8 mouse cellular contexts compared by ENCODE assay signal in genomic region chr16:38346529-38347325, GRCm38 (mm10). TPM values are rescaled to one million over a fixed set of nuclear protein-coding genes. Genes with fewer than 3 reads are reported as not detected.
A peak's percentile ranks its signal among the peaks of the same experiment; 100 is the strongest.
DNase-seq lines count a peak whose midpoint lies in the region; ATAC-seq lines count a peak whose summit lies in the region.

Gene Cox17, plus strand, starts transcription at chr16:38346991.
Gene Gm21987, plus strand, starts transcription at chr16:38347040.

- peak; percentile 72 for DNase-seq in WW6 (ENCODE audit: low read depth, low spot score)
- peak; percentile 54 to 84 for DNase-seq in cerebellum, postnatal 4 days (ENCODE audit: low spot score in 2 of 2)
- DNase-seq in gastrocnemius, adult 18-20 months (ENCODE audit: low spot score) = peak; percentile 96
- peak; percentile 89 to 94 for DNase-seq in left cerebral cortex, adult 18-20 months (ENCODE audit: low spot score in 2 of 2)
- DNase-seq in right cerebral cortex, adult 18-20 months = peak; percentile 96
- peak; percentile 61 for DNase-seq in urinary bladder, postnatal 10 days (ENCODE audit: low spot score)

- peak within 1 kb of the TSS; percentile 95 for H3K4me3 ChIP-seq in hindbrain, embryonic 16.5 days (ENCODE audit: low read length)
- H3K4me3 ChIP-seq in macrophage (ENCODE audit: inconsistent target) = peak within 1 kb of the TSS; percentile 92

- 2% methylated on average over 35 of the region's 35 CpGs for WGBS in hindbrain, embryonic 16.5 days
- WGBS in macrophage (ENCODE audit: missing documents) = 2% methylated on average over 33 of the region's 35 CpGs

- H3K9ac ChIP-seq in hindbrain, embryonic 16.5 days (ENCODE audit: low read depth, low read length) = peak within 1 kb of the TSS; percentile 87

- H3K27ac ChIP-seq in hindbrain, embryonic 16.5 days (ENCODE audit: low read depth, low read length) = peak within 1 kb of the TSS; percentile 85
- H3K27ac ChIP-seq in macrophage = peak within 1 kb of the TSS; percentile 79

- H3K79me2 ChIP-seq in macrophage (ENCODE audit: inconsistent target) = peaks cover 34% of the 10 kb centered on the region

- H3K27me3 ChIP-seq in hindbrain, embryonic 16.5 days (replicated peaks; ENCODE audit: control insufficient read depth, insufficient read depth, low read length) = no peaks in the 10 kb centered on the region

- H3K4me1 ChIP-seq in hindbrain, embryonic 16.5 days (ENCODE audit: control insufficient read depth, insufficient read depth, low read depth, low read length) = peaks cover 12% of the 10 kb centered on the region

- no peaks in the 10 kb centered on the region for H3K9me3 ChIP-seq in hindbrain, embryonic 16.5 days (ENCODE audit: control insufficient read depth, low read length)

- peaks cover 7% of the 10 kb centered on the region; the same call in 1 of the 2 replicates for H3K36me3 ChIP-seq in hindbrain, embryonic 16.5 days (ENCODE audit: control insufficient read depth, insufficient read depth, low read length)
- peaks cover 30% of the 10 kb centered on the region for H3K36me3 ChIP-seq in macrophage (ENCODE audit: inconsistent target)

- peak; percentile 99 for ATAC-seq in hindbrain, embryonic 16.5 days

- H3K4me2 ChIP-seq in hindbrain, embryonic 16.5 days (ENCODE audit: low read length) = peak within 1 kb of the TSS; percentile 81

RNA-seq across cellular contexts. Expression of gene Cox17, which starts in this region (rescaled TPM):
- 100 to 1,000 TPM; 176 to 177 TPM for total RNA-seq in gastrocnemius, adult 18-20 months (2021)
- 65.3 and 71.9 TPM in 2 replicates for polyA plus RNA-seq in hindbrain, embryonic 16.5 days (2015; fragmentation: Nextera tagmentation; extraction: Ambion mirVana)
- 100 to 1,000 TPM; 140 to 142 TPM for total RNA-seq in left cerebral cortex, adult 18-20 months (2021)
- 100 to 1,000 TPM in 10 of 26 experiments, 10 to 100 TPM in 16; 30.5 to 213 (median 89.8) TPM for total RNA-seq in macrophage (2018; cell fraction: chromatin; rRNA removed)
- total RNA-seq in macrophage (2018; cell fraction: cytosol; rRNA removed) = 100 to 1,000 TPM; 194 to 399 (median 298) TPM
- 100 to 1,000 TPM in 16 of 26 experiments, 10 to 100 TPM in 10; 40.6 to 259 (median 110) TPM for total RNA-seq in macrophage (2018; cell fraction: nucleus; rRNA removed)
- polyA plus RNA-seq in macrophage (2018) = 147 to 264 TPM (median 175 TPM) in 3 replicates

RNA-seq across cellular contexts. Expression of gene Gm21987, which starts in this region (rescaled TPM):
- total RNA-seq in gastrocnemius, adult 18-20 months (2021) = not detected
- polyA plus RNA-seq in hindbrain, embryonic 16.5 days (2015; fragmentation: Nextera tagmentation; extraction: Ambion mirVana) = not detected in 2 replicates
- total RNA-seq in left cerebral cortex, adult 18-20 months (2021) = not detected
- not detected for total RNA-seq in macrophage (2018; cell fraction: chromatin; rRNA removed)
- total RNA-seq in macrophage (2018; cell fraction: cytosol; rRNA removed) = not detected
- not detected for total RNA-seq in macrophage (2018; cell fraction: nucleus; rRNA removed)
- polyA plus RNA-seq in macrophage (2018) = not detected in 3 replicates

Comparison
In these comparisons a context has a peak if more than half of its experiments do, and no peak if none do; other contexts are left out.
1. Peak in every context shown above with its lines: DNase-seq, ATAC-seq, H3K4me3 ChIP-seq and H3K27ac ChIP-seq.